Mouse (Mus musculus) brown adipose tissue, adult 24 weeks (tissue): ENCODE measurements around the gene Cdc42bpb. TPM values are rescaled to one million over a fixed set of nuclear protein-coding genes. Genes with fewer than 3 reads are reported as not detected.

Experiments used
- H3K27ac ChIP-seq: fragments of 200-500 bp; replicated peaks from 2 replicates; pipeline ENCODE4 v1.5.1; 2012; ENCODE audit warnings: low read depth, mild to moderate bottlenecking, low read length
- H3K4me1 ChIP-seq: fragments of 200-500 bp; 2 replicates; pipeline ENCODE4 v1.6.1; 2012; ENCODE audit warnings: low read length, mixed read lengths; ENCODE audit not compliant: control insufficient read depth, insufficient read depth, insufficient read length
- H3K4me3 ChIP-seq: fragments of 200-500 bp; 2 replicates; pipeline ENCODE4 v1.5.1; 2012; ENCODE audit warnings: low read depth, mild to moderate bottlenecking, low read length, moderate library complexity; ENCODE audit not compliant: insufficient read depth
- polyA plus RNA-seq: library from polyadenylated mRNA; stranded (reverse); fragments of >200 nt; gene quantifications from 2 replicates; pipeline ENCODE4 v1.2.4, GENCODE M21; 2012; ENCODE audit not compliant: missing spikeins, insufficient read depth, insufficient read length

Cdc42bpb gene
- polyA plus RNA-seq: 24.1 and 24.3 TPM in 2 replicates

DNA sequence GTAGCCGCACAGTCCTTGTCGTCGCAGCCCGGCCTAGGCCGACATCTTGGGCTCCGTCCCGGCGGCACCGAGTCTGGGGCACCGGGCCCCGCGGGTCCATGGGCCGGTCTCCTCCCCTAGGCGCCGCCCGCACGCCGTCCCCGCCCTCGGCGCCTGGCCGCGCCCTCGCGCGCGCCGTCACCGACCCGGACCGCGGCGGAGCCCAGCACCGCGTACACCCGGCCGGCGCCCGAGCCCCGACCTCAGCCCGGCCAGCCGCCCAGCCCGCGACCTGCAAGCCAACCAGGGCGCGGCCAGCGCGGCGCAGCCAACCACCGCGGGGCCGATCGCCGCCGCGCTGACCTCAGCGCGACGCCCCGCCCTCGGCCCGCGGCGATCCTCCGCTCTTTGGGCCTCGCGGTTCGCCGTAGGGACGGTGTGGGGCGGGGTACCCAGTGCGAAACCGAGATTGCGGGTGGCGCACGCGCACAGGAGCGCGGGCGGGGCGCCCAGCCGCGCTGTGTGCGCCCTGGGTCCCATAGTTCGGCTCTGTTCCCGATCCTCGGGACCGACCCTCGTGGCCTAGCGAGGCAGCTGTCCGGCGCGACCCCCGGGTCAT lies at the start of gene Cdc42bpb:
Gene Cdc42bpb, minus strand, starts transcription at position 343 of the 598 bp plus-strand sequence.
- Histone ChIP-seq H3K27ac (peak within 1 kb of the TSS; percentile 96), H3K4me3 (peak within 1 kb of the TSS; percentile 93), H3K4me1 (peaks cover 12% of the 10 kb centered on the region)

DNA sequence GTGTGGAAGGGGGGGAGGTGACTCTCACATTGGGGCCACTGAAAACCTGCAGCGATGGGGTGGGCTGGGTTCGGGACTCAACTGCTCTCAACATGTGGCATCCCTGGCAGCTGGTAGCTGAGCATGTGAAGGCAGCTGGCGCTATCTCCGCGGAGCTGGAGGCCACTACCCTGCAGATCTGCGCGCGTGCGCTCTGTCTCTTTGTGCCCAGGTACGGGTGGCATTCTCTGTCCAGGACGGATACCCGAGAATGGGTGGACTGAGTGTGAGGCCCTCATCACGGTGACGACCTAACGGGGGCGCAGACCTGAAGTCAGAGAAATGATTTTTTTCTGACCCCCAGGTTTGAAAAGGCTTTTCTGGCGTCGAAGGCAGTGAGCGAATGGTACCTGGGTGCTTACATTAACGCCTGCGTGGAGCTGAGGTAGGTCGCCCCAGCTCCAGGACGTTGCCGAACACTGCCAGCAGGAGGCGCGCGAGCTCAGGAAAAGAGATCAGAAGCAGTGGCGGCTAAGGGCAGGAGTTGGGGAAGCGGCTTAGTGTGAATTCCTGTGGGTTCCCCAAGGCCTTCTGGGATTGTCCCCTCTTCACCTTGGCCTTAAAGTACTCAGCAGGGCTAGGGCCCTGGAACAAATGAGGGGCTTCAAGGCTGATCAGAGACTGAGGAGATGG lies 48.4 kb upstream of the Cdc42bpb start:
- peaks cover 8% of the 10 kb centered on the region for H3K4me1 ChIP-seq
- no peak overlapping the region for H3K27ac ChIP-seq

DNA sequence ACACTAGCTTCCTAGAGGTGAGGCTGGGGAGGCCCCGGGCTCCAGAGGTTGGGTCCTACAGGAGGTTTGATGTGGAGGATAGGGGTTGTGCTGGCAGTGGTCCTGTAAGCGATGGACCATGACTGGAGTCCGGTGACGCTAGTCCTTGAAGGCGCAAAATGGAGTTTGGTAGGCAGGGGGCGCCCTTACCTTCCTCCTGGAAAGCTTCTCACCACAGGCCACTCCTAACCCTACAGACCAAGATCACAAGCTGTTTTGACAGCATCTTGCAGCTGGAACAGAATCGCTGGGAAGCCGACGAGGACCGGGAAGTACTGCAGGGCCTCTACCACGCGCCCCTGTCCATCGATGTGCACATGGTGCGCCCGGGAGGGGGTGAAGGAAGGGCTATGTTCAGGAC lies 47.7 kb upstream of the Cdc42bpb start:
- Histone ChIP-seq H3K4me1 (peaks cover 7% of the 10 kb centered on the region), H3K27ac (no peak overlapping the region), H3K4me3 (no peak overlapping the region)

More for the DNA sequence above, 48.4 kb upstream of the Cdc42bpb start:
- no peak overlapping the region for H3K4me3 ChIP-seq

DNA sequence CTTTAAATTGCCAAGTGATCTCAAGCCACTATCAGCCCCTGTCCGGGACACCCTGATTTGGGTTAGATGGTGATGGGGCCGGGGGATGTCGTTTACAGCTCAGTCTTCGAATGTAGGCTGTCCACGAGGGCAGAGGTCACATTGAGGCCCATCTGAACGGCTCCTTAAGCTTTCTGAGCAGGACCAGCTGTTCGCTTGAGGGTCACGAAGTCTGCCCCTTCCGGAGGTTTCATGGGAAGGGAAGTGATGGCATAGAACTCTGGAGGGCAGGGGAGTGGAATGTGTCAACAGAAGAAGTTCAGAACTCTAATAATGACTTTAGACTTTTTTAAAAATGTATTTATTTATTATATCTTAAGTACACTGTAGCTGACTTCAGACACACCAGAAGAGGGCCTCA lies 47.0 kb upstream of the Cdc42bpb start:
- Histone ChIP-seq H3K4me3 (no peak overlapping the region), H3K27ac (no peak overlapping the region), H3K4me1 (peaks cover 2% of the 10 kb centered on the region; the same call in 1 of the 2 replicates)

DNA sequence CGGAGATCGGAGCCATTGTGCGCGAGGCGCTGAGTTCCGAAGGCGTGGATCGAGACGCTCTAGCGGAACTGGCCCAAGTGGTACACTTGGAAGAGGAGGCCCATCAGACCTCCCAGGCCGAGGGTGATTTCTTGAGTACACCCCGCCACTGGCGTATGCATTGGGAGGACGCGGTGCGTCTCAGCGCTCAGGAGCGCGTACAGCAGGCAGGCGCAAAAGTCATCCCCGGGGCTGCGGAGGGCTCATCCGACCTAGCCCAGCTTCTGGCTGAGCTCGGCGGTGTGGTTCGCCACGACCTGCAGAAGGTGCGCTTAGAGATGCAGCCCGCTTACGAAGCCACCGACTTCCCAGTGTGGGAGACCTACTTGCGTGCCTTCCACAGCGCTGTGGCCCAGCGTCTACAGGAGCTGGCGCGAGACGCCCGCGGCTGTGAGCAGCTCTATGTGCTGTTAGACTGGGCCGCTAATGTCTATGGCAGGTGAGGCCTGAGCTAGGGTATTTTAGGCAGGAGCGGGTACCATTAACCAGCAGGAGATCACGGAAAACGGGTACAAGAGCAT lies 46.1 kb upstream of the Cdc42bpb start:
- Histone ChIP-seq H3K4me1 (no peaks in the 10 kb centered on the region), H3K27ac (no peak overlapping the region), H3K4me3 (no peak overlapping the region)

DNA sequence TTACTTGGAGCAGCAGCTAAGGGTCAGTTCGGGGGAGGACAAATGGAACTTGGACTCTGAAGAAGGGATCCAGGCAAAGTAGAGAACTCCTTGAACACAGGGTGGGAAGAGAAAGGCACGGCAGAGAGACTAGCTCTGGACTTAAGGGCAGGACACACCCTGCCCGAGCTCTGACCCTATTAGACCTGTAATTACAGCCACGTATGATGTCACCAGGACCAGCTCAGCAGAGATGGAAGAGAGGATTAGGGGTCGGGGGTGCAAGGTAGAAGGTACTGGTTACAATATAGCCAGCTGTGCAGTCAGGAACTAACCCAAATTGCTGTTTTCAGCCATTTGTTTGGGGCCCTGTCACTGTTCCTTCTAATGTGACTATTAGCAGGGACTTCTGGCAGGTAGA lies 45.3 kb upstream of the Cdc42bpb start:
- H3K27ac ChIP-seq: no peak overlapping the region
- H3K4me3 ChIP-seq: no peak overlapping the region
- no peaks in the 10 kb centered on the region for H3K4me1 ChIP-seq

DNA sequence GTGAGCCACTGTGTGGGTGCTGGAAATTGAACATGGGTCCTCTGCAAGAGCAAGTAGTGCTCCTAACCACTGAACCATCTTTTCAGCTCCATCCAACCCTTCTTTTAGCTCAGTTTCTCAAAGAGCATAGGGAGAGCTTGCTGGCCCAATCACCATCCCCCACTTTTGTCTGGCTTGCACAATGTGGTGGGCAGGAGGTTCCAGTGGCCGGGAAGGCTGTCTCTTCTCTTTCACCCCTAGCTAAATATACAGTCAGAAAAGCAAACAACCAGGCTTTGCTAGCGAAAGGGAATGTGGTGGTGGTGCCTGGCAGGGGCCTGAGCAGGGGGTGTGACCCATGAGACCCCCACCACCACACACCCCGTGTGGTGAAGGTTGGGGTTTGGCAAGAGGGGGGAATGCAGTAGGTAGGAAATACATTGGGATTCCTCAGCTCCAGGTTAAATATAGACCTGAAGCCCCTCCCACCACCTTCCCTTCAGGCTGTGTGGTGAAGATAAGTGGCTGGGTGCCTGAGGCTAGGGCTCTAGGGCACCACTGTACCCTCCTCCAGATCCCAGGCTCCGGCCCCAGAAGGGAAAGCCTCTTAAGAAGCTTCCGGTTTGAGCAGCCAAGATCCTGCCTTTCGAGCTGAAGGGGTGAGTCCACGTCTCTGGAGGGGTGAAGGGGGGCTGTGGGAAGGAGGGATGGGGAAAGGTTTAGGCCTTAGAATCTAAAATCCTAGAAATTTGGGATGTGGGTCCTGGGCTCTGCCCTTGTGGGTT lies 43.6 kb upstream of the Cdc42bpb start:
- Histone ChIP-seq H3K4me1 (no peaks in the 10 kb centered on the region), H3K4me3 (no peak overlapping the region), H3K27ac (no peak overlapping the region)

DNA sequence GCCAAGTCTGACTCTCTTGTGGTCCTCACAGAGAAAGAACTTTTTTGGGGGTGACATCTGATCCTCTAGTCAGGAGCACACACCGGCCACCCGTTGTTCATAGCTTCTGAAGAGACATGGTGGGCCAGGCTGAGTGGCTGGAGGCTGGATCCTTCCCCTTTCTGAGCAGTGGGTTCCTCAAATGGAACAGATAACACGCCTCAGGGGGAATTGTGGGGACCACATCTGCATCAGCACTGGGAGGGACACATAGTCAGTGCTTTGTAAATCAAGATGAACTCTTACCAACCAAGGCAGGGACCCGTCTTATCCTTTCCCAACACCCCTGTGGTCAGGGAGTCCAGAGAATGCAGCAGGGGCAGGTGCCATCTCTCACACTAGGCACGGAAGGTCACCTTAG lies 42.4 kb upstream of the Cdc42bpb start:
- no peak overlapping the region for H3K27ac ChIP-seq
- no peaks in the 10 kb centered on the region for H3K4me1 ChIP-seq
- H3K4me3 ChIP-seq: no peak overlapping the region

DNA sequence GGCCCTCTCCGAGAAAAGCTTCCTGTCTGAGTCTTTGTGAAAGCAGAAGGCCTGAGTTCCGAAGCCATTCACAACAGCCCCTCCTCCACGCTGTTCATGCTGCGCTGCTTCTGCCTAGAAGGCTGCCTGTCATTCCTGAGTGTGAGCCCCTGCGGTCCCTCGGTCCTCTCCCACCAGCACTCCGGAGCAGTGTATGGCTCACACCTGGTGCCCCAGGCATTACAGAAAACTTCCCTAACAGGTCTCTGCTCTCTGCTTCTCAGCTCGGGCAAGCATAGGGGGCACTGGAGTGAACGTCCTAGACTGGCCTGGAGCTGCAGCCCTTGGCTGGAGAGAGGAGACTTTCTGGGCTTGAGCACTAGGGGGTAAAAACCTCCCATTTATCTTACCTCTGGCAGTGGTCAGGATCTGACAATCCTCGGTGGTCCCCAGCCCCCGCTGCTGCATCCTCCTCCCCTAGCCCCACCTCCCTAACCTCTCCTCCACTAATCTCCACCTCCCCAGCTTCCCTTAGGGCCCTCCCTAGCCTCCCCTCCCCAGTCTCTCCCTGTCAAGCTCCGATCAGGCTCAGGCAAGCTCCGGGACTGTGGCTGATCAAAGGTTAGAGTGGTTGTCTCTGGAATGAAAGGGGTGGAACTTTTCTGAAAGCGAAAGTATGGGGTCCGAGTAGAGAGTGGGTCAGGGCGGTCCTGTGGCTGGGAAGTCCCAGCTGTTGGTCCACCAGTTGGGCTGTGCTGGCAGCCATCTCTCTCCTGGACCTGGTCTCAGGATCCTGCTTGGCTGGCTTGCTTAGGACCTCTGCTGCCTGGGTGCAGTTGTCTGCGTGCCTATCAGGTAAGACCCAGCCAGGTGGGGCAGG lies 39.6 kb upstream of the Cdc42bpb start, which contains the start of gene Exoc3l4:
Gene Exoc3l4, plus strand, starts transcription at position 97 of the 859 bp plus-strand sequence.
- Histone ChIP-seq H3K4me1 (no peaks in the 10 kb centered on the region), H3K27ac (no peak within 1 kb of the TSS), H3K4me3 (peak within 1 kb of the TSS; percentile 44)

DNA sequence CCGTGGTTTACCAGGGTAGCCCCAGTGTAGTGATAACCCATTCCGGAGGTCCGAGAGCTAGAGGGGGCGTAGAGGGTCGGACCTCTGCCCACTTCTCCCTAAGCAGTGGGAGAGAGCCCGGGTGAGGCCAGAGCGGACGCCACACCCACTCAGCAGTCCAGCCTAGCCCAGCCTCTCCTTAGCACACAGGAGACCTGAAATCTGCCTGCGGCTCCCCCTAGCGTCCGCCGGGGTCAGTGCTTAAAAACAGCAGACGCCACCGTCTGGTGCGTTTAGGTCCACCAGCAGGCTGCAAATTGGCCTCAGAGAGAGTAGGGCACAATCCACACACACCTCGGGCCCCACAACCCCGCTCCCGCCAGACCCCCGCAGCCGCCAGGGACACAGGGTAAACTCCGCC lies 35.8 kb upstream of the Cdc42bpb start:
- peak overlapping the region; percentile 25; the same call in 1 of the 2 replicates for H3K27ac ChIP-seq
- H3K4me1 ChIP-seq: no peaks in the 10 kb centered on the region
- peak overlapping the region; percentile 48 for H3K4me3 ChIP-seq

DNA sequence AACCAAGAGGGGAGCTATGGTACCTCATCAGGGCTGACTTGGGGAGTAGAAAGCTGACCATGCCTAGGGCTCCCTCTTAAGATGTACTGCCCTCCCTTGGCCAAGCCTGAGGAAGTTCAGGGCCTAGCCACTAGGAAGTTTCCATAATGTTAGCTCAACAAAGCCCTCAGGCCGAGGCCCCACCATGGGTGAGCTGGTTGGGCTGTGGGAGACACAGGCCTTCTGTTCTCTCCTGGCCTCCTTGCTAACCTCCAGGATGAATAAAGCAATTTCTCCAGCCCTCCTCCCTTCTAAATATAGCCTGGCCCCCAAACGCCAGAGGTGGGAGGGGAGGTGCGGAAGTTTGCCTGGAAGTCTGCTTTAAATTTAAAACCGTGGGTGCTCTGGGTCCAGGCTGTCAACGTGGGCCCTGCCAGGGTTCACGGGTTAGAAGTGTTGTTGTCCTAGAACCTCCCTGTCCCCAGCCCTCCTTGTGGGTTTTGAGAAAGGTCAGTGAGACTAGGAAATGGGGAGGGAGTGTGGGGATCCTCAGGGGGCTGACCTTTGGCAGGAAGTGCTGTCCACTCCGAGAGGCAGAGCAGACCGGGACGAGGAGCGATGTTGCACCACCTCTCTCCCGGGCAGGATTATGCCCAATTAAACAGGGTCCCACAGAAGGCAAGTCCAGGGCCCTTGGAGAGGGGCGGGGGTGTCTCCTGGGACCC lies 35.2 kb upstream of the Cdc42bpb start:
- Histone ChIP-seq H3K4me3 (peak overlapping the region; percentile 48), H3K27ac (peak overlapping the region; percentile 25; the same call in 1 of the 2 replicates), H3K4me1 (no peaks in the 10 kb centered on the region)

DNA sequence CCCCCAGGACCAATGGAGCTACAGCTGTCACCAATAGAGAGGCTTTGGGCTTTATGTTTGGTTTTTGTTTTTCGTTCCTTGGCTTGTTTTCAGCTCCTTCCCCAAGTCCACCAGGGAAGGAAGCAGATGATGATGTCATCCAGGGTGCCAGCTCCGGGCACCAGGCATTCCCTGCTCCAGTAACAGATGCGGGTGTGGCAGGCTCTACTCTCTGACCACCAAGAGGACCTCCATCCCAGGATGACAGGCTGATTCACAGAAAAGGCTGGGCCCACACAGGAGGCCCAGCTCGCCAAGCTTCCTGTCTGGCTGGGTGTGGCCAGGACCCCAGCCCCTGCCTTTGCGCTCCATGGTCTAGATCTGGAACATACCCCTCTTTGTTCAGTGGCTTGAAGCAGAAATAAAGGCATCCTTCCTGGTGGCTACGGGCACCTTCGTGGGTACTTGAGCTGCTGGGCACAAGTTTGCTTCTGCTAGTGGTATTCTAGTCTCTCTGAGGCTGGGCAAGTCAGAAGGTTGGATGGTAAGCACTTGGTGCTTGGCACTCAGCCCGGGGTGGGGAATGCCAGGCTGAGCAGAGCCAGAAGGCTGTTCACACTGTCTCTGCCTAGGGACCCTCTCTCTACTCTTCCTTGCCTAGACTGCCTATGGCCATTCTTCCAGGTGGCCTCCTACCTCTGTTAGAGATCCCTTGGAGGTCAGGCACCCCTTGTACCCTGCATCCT lies 34.3 kb upstream of the Cdc42bpb start:
- no peaks in the 10 kb centered on the region for H3K4me1 ChIP-seq
- H3K4me3 ChIP-seq: no peak overlapping the region
- no peak overlapping the region for H3K27ac ChIP-seq

DNA sequence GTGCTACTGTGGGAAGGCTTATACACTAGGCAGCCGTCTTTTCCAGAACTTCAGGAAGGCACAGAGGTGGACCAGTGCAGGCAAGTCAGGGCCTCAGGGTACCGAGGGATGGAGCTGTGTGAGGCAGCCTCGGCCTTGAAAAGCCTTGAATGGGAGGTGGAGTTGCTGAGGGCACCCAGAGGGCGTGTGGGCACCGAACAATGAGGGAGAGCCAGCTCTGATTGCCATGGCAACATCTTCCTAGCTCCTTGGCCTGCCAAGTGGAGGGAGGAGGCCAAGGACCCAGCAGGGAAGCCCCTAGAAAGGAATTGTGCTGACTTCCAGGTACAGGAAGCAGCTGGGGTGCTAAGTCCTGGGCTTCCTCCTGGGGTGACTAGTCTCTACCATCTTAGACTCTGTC lies 32.1 kb upstream of the Cdc42bpb start:
- H3K4me1 ChIP-seq: no peaks in the 10 kb centered on the region
- no peak overlapping the region for H3K27ac ChIP-seq
- H3K4me3 ChIP-seq: no peak overlapping the region
